Mouse (Mus musculus): ENCODE measurements at regions not wholly inside any gene's neighbourhood (a gene's known extent, or its start where the extent isn't known, plus 50 kb on each side); places are given as distances from the start of the nearest gene placed in this dataset.

DNA sequence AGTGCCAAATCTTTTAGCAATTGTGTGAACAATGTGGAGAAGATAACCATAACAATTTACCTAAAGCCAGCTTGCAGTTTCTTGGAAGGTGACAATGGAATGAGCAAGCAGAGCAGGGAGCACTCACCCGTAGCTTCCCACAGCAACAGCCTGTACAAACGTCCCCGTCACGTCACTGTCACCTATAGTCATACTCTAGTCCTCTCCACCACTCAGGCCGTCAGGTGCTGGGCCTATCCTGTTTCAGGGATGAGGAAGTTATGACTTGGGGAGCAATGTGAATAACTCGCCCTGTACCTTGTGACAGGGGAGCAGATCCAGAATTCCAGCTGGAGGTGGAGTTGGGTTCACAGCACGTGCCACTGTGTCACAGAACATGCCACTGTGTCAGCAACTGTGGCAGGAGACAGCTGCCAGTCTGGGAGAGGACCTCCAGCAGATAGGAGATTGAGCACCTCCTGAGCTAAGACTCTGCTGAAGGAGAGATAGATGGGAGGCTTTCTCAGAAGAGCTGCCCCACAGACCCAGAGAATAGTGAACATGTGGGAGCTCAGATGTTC is 73.4 kb upstream of the Egln3 start:
- DNase-seq (ENCODE audit: low spot score in 2 of 2), result no peak

DNA sequence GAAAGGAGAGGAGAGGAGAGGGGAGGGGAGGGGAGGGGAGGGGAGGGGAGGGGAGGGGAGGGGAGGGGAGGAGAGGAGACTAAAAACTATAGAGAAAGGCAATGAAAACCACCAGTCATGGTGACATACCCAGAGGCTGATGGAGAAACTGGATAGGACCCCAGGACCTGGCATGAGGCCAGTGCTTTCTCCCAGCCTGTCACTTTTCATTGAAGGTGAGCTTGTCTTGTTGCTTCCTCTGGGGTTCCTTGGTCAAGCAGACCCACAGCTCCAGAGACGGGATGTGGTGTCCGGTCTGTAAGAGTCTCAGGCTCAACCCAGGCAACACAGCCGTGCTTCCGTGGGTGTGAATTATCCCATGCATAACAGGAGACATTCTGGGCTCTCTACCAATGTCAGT is 69.8 kb upstream of the Egln3 start:
- no peak for DNase-seq (ENCODE audit: low spot score in 2 of 2)

DNA sequence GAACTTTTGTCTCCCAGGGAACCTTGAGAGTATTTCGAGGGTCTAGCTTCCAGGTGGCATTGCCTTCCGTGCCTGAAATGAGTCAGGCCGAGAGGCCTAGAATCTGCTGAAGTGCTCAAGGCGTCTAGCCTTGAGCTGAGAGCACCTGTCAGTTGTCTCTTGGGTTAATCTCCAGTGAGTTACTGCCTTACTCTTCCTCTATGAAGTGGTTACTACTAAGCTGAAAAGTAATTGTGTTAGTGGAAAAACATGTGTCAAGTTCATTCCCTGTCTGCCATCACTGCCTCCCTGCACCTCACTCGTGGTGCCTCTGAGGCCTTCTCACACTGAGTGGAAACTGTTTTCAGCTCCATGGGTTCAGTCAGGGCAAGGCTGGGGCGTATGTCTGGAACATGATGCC is 69.0 kb upstream of the Egln3 start:
- no peak for DNase-seq (ENCODE audit: low spot score in 2 of 2)

DNA sequence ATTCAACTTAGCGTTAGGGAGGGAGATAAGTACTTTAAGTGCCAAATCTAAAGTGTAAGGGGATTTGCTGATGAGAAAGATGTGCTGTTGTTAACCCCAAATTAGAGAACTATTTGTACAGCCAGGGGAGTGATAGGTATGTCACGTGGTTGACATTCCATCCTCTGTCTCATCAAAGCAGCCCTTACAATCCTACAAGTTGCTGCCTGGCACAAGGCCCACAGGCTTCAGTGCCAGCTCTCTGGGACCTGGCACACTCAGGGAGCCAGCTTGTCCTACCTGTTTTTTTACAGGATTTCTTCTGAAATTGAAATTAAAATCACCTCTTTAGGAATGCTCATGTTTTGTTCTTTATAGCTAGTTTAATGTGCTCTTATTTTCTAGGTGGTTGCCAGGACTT is 68.6 kb upstream of the Egln3 start:
- DNase-seq (ENCODE audit: low spot score in 2 of 2), result no peak

DNA sequence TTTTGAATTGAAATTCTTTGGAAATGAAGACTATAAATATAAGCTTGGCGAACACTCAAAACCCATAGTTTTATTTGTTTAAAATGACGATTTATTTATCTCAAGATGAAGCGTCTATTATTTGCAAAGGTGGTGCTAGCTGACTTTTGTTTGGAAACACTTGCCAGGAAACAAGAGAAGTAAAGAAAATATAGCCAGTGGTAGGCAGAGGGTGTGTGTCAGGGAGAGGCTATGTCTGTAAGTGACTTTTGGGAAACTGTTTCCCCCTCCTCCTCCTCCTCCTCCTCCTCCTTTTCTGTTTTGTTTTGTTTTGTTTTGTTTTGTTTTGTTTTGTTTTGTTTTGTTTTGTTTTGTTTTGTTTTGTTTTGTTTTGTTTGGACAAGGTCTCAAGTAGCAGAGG is 62.2 kb upstream of the Egln3 start:
- no peak for DNase-seq (ENCODE audit: low spot score in 2 of 2)

DNA sequence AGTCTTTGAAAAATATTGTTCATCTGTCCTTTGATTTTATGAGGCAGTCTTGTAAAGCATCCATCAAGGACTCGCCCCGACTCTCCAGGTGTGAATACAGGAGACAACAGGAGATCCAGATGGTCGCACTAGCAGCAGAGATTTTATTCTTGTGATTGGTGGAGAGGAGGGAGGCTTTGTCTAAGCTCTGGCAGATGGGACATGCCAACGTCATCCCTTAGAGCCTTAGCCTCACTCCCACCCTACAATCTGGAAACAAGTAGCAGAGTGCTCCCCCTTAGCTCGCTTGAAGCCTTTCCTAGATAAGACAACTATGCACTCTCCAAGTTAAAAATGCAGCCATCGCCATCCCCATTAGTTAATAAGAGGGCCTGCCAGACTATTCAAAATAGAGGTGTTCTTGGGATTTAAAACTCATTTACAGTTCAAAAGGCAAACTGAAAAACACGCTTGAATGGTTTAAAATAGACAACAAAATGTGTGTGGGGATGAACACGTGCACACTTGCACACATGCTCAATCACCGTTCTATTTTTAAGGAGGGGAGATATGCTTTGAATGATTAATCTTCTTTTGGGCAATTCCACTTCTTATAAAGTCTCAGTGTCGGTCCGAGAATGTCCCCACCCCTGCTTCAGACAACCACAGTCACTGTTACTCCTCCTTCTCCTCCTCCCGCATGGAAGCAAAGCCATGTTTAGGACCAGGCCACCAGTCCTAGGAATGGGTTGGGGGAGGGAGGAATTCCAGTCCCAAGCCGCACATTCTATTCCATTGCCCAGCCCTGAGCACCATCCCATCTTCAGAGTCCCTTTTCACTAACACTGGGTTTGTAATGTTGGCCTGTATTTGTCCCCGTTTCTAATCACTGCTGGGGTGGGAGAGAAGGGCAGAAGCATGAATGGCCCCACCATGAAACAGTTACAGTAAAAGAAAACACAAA is 61.5 kb upstream of the Egln3 start:
- DNase-seq (ENCODE audit: low spot score in 2 of 2), result peak in 1 of 2 experiments; percentile 16

DNA sequence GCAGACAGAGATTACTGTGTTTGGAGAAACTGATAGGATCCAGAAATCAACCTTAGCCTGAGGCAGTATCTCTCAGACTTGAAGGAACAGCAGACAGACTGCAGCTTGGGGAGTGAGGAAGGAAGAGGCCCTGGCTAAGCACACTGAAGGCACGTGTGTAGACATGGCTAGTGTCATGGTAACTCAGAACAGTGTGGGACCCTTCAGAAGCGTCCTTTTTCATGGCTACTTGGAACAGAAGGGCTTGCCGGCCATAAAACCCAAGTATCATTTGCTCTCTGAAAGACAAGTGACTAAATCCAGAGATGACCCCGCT is 60.7 kb upstream of the Egln3 start:
- no peak for DNase-seq (ENCODE audit: low spot score in 2 of 2)

DNA sequence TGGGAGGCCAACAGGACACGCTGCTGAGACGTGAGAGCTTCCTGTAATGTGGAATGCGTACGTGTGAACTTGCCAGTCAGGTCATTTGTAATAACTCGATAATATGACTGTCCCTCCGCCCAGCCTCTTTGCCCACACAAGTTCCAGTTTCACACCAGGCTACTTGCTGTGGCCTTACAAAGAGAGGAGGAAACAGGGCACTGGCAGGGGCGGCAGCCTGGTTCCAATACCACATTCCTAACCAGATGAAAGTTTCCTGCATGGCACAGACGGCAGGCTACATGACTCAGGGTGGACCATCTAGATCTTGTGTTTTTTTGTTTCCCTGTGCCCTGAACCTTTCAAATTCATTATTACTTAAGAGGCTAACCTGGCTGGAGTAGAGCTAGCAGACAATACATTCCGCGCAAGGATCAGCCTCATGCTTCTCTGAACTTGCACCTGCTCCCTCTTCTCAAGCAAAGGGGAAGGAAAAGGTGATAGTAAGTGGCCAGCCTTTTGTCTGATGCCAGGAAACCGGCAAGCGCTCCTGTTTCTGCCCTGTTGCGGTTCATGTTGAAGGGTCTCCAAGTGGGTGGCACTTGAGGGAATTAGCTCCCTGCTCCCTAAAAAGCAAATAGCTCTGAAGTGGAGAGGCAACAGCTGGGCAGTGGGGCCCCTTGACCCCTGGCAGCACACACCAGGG is 60.2 kb upstream of the Egln3 start:
- DNase-seq (ENCODE audit: low spot score in 2 of 2), result no peak

DNA sequence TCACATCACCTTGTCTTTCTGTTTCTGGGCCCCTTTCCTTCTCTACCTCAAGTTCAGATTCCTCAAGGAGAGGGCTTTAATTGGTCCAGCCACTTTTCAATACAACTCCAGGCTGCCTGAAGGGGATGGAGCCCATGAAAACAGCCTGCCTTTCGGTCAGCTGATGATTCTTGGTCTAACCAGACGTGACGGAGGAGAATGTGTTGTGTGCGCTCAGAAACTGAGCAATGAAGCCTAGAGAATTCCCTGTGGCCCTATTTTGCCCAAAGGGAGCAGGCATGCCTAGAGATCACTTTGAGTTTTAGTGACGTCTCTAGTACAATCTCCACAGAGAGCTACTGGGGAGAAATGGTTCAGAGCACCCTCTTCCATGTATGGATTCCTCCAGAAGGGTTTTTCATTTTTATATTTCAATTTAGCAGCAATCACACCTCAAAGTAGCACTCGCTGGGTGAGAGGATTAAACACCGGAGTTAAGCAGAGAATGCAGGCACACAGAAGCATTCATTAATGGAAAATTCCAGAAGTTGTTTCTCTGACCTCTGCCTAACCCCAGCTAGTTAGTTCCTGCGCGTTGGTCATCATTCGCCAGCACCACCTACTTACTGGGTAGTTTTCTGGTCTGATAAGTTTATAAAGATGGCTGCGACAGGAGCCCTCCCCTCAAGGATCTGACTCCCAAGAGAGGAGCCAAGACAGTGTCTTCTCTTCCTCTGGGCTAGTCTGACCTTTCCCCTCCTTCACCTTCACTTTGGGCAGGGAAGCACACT is 58.8 kb upstream of the Egln3 start:
- no peak for DNase-seq (ENCODE audit: low spot score in 2 of 2)

DNA sequence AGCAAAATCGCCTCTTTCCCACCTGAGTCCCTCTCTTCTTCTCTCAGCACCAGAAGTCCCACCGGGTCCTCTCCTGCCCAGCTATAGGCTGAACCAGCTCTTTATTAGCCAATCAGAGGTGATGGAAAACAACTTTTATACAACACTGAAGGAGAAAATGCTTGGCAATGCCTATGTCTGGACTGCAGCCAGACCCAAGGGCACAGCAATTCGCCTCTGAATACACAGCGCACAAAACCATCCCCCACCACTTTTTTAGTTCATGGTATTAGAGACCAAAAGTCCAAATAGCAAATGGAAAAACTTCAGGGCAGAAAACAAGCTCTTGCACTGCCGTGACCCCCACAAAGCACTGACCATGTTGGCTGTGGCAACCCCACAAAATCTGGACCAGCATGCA is 57.8 kb upstream of the Egln3 start:
- no peak for DNase-seq (ENCODE audit: low spot score in 2 of 2)

DNA sequence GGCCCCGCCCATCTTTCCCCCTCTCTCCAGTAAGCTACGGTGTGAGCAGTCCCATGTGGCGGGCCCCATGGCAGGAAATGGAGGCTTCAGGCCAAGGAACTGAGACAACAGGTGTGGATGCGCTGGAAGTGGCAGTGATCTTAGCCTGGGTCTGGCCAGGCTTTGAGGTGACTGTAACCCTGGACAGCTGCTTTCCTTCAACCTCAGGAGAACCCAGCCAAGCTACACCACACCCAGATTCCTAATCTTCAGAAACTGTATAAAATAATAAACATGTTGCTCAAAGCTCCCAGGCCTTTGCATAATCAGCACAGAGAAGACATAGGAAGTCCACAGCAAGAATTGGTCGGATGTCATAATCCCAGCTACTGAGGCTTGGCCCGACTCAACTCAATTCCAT is 56.8 kb upstream of the Egln3 start:
- no peak for DNase-seq (ENCODE audit: low spot score in 2 of 2)

DNA sequence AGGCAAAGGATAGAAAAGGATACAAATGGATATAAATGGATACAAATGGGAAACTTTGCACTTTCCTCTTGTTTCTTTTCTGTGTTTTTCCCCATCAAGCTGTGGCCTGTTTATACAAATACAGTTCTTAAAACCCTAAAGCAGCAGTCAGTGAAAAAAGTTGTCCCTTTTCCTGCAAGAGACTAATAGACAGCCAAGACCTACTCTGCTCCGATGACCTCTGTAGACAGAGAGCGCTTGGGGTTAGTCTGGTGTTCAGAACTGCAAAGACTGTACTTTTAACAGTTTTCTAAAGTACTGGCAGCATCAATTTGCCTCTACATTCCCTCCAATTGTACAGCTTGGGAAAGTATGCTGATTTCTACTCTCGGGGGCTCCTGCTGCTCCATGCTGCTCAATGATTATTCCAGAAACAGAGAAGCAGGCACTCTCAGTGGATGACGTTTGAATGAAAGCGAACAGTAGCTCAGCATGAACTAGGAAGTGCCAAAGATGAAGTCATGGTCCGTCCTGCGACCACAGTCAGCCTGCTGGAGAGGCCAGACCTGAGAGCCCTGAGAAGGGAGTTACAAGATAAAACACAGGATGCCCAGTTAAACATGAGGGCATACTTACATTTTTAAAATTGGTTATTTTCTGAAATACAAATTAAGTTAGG is 54.2 kb upstream of the Egln3 start:
- no peak for DNase-seq (ENCODE audit: low spot score in 2 of 2)

DNA sequence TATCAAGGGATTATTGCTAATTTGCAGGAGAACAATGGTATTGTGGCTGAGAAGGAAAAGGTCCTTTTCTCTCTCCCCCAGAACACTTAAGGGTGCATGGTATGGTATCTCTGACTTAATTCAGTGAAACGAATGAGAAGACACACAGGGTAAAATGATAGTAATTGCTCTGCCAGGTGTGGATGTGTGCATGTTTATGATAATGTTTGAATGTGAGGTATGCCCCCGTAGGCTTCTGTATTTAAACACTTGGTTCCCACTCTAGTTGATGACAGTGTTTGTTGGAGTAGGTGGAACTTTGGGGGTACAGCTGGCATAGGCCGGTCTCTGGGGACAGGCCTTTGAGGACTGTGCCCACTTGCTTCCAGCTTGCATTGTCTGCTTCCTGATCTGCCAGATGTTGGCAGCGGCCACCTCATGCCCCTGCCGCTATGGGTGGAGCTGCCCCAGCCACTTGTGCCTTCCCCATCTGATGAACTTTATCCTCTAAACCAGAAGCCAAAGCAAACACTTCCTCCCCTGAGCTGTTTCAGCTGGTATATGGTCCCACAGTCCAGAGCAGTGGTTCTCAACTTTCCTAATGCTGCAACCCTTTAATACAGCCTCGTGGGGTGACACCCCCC is 53.0 kb upstream of the Egln3 start:
- DNase-seq (ENCODE audit: low spot score in 2 of 2), result no peak
